Mouse (Mus musculus) embryo, embryonic 11 days (tissue): ENCODE data around the gene Ipo7.
"Not testable (repeated sequence)": the region's sequence is repeated elsewhere in the genome, so short reads cannot be mapped to it uniquely, and the experiment has no call there.

ENCODE experiments used
- DNase-seq: peaks from one replicate; pipeline ENCODE4 v3.0.0-alpha.2; 2015

The Ipo7 gene

DNA sequence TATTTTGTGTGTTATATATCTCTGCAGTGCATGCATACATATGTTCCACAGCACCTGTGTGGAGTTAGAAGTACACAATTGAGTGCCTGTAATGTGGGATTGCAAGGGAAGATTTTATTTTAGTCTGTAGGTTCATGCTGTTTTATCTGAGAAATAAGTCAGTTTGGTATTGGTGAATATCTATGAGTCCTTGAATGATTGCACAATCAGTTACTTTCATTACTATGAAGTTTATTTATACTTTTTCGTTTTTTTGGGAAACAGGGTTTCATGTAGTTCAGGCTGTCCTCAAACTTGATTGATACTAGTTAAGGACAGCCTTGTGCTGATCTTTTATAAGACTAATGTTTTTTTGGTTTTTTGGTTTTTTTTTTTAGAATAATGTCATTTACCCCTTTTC lies 5.5 kb downstream of the Ipo7 start:
- no peak for DNase-seq

DNA sequence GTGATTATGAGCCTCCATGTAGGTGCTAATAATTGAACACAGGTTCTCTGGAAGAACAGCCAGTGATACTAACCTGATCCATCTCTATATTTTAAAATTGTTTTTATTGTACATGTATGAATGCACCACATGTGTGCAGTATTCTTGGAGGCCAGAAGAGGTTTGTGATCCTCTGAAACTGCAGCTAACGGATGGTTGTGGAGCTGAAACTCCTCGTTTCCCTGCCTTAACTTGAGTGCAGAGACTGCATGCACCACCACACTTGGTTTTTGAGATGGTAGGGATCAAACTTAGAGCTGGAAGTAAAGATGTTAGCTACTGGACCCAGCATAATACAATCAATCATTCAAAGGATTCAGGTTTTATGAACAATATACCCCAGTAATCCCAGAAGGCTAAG lies 8.5 kb downstream of the Ipo7 start:
- no peak for DNase-seq

DNA sequence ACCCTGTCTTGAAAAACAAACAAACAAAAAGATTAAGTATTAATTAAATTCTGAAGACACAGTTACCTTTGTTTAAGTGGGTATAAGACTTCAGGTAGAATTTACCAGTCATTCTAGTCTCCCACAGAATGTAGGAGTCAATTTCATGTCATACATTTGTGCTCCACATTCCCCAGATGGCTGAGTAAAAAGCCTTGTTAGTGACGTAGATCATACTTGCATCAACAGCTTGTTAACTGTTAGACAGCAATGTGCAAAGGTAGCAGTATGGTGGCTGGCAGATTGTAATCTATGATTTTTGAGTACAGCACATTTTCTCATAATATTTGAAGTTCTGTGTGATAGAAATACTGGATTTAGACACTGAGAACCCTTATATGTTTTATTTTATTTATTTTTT lies 10.8 kb downstream of the Ipo7 start:
- no peak for DNase-seq

DNA sequence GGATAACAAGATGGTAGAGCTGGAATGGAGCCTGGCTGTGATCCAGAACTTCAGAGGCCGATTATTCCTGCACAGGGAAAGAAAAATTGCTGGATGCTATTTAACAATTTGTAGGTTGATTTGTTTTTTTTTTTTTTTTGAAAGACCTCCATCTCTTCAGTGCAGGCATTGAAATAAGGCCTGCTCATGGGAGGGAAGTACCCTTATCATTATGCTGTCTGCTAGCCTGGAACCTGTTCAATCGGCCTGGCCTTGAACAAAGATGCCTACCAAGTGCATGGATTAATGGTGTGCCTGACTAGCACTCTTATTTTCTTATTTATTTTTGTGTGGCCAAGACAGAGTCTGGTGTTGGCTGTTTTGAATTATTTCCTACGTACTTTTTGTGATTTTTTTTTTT lies 12.3 kb downstream of the Ipo7 start:
- no peak for DNase-seq

DNA sequence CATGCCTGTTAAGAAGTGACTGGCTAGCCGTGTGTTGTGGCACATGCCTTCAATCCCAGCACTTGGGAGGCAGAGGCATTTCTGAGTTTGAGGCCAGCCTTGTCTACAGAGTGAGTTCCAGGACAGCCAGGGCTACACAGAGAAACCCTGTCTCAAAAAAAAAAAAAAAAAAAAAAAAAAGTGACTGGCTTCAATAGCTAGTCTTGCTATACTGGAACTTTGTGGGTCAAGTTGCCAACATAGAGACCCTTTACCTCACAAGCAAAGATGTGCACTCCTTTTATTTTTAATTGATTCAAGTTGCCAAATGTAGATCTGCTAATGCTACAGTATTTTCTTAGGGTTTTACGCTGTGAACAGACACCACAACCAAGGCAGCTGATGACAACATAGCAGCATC lies 39.6 kb downstream of the Ipo7 start:
- not testable (repeated sequence) for DNase-seq

DNA sequence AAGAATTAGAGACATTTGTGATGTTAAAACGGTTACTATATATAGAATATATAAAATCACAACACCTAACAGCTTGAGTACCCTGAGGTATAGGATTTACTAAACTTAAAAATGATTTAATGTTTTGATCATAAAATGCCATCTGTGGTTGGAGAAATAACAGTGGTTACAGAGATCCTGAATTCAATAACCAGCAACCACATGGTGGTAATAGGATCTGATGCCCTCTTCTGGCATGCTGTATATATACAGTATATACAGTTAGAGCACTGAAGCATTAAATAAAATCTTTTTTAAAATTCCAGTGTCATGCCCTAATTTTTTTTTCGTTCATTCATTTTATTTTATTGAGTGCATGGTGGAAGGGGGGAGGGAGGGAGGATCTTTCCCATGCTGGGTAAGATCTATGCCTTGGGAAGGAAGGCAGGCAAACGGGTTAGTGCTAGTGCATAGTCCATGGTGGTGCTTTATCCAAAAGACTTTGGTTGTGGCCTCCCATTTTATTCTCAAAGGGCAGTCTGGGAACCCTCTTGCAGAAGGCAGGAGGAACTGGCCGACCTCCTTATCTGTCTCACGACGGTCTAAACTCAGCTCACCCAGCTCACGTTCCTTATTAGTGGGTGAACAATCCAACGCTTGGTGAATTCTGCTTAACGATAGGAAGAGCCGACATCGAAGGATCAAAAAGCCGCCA lies 41.2 kb downstream of the Ipo7 start:
- peak; percentile 21 for DNase-seq

DNA sequence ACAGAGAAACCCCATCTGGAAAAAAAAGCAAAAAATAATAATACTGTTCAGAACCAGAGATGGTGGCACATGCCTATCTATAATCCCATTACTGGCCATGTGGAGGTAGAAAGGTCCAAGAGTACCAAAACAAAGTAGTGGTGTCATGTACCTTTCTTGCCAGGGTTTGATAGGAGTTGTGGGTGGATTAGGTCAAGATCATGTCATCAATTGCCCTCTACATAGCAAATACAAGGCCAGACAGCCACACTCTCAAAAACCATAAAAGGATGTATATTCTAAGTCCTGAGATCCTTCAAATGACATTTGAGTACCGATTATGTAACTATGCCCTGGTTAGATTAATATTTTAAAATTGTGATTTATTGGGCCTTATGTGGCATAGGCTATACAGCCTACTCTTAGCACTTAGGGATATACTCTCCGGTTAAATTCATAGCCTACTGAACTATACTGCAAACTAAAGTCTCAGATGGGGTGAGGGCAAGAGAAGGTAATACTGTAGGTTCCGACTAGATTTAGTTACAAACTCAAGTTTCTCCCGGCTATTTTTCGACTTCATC lies 42.1 kb downstream of the Ipo7 start:
- no peak for DNase-seq

DNA sequence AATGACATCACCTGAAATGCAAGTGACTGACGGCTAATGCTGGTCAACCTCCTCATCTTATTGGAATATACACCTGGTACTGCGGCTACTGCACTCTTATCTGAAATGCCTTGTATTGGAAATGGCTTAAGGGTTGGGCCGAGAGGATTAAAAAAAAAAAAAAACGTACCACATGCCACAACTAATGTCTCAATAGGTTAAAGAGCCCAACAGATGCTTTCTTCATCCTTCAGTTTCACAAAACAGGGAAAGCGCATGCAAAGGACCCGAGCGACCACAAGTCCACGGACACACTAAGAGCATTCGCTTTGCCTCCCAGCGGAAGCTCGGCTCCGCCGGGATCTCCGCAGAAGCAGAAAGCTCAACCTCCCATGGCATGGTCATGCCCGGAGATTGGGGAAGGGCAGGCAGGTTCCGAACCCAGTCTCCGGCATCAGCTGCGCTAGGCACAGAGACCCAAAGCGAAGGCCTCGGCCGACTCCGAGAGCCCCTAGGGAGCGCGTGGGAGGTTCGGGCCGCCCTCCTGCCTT lies 42.7 kb downstream of the Ipo7 start:
- no peak for DNase-seq

DNA sequence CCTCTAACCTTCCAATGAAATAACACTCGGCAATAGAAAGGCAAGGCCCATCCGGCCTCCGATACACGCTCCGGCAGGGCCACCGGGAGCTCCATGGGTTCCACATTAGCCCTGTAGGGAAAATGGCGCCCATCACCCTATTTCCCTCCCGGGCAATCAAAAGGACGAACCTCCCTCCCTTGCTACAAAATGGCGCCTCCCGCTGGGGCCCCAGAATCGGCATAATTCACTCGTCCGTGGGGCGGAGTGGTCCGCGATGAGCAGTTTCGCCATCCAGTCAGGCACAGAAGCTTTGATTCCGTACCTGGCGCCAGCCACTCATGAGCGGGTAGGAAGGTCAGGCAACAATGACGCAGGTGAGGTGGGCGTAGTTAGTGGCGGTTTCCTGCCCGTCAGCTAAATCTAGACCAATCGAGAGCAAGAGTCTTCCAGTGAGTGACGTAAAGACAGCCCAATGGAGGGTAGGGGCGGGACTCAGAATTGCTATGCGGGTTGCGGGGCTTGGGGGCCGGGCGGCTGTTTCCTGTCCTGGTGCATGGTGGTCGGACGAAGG lies 43.2 kb downstream of the Ipo7 start, which contains the start of gene Zfp143:
Gene Zfp143 (plus strand): TSS at position 19 of the 553 bp plus-strand sequence.
- peak; percentile 99 for DNase-seq

DNA sequence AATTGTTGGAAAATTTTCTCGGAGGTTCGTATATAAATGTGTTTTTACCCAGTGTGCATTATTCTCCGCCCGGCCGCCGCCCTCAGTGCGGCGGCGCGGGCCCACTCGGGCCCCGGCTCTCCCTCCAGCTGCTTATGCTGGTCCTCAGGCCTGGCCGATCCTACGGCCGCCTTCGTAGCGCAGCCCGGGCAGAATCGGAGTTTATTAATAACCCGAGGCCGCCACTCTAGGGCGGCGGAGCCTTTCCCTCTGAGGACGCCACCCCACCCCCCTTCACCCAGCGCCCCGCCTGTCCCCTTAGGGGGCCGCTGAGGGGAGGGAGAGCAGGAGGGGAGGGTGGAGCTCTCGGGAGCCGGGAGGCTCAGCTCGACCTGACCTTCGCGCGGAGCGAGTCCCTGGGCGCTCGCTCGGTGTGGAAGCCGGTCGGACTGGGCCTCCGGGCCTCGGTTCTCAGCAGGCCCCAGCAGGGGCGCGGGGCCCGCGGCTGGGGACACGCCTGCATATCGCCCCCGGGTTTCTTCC lies 43.7 kb downstream of the Ipo7 start:
- DNase-seq: peak; percentile 92

DNA sequence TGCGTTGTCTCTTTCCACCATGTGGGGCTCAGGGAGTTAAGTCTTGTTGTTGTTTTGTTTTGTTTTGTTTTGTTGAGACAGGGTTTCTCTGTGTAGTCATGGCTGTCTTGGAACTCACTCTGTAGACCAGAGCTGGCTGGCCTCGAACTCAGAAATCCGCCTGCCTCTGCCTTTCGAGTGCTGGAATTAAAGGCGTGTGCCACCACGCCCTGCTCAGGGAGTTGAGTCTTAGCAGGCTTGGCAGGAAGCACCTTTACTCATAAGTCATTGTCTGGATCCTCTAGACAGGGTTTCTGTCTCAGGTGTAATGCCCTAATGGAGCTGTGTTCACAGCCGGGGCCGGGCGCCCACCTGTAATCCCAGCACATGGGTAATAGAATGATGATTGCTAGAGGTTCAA lies 45.7 kb downstream of the Ipo7 start:
- no peak for DNase-seq

DNA sequence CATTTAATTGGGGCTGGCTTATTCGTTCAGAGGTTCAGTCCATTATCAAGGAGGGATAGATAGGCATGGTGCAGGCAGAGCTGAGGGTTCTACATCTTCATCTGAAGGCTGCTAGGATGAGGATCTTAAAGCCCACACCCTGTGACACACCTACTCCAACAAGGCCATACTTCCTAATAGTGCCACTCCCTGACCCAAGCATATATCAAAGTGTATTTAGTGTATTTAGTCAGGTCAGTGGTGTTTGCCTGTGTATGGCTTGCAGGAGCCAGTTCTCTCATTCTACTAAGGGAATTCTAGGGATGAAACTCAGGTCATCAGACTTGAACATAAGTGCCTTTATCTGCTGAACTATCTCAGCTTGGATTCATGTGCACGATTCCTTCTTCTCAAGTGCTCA lies 51.0 kb downstream of the Ipo7 start:
- no peak for DNase-seq

DNA sequence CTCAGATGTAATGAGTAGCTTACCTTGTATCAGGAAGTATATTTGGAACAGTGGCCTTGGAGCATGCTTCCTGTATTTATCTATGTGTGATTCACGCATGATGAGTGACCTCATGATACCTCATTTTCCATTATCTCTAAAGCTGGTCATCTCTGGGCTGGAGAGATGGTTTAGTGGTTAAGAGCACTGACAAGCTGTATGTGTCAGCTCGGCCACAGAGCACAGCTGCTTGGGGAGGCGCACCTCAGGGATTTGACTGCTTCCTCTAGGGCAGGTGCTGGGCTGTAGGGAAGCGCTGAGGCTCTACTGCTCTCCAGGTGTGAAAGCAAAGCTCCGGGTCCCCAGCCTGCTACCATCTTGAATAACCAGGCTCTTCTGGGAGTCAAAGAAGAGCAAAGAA lies 60.1 kb downstream of the Ipo7 start:
- no peak for DNase-seq

DNA sequence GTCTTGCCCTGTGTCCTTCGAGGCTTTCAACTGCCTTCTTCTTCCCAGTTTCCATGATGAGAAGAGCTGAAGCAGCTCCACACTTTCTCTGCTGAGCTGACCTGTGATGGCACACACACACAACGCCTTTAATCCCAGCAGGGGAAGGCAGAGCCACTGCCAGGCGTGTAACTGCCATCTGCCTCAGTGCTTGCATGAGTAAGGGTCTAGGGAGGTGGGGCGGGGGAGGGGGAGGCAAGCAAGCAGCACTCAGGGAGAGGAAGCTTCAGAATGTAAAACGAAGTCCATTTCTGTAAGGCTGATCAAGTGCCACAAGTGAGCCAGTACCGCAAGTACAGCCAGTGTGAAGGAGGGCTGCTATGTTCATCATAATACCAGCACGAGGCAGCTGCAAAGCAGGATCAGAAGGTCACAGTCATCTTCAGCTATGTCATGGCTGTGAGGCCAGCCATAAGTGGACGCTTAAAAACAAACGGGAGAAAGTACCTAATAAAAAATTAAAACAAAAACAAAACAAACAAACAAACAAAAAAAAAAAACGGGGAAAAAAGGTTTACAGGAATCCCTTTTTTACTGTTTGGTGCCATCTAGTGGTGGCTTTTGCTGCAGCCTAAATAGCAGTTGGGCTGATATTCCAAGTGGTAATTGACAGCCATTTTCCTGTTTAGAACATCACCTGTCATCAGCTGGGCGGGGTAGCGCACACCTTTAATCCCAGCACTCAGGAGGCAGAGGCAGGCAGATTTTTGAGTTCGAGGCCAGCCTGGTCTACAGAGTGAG lies 65.5 kb downstream of the Ipo7 start:
- DNase-seq: peak; percentile 78

DNA sequence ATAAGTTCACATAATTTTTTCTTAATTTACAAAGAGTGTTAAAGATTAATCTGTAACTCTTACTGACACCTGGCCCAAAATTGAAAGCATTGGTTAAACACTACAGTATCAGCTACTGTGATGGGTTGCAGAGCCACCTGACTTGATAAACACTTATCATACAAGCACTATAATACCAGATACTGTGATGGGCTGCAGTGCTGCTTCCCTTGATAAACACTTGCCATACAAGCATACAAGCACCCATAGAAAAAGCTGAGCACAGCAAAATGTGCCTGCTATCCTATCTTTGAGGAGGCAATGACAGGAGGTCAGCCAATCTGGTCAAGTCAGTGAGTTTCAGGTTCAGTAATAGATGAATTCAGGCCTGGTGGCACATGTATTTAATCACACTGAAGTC lies 67.1 kb downstream of the Ipo7 start:
- no peak for DNase-seq

DNA sequence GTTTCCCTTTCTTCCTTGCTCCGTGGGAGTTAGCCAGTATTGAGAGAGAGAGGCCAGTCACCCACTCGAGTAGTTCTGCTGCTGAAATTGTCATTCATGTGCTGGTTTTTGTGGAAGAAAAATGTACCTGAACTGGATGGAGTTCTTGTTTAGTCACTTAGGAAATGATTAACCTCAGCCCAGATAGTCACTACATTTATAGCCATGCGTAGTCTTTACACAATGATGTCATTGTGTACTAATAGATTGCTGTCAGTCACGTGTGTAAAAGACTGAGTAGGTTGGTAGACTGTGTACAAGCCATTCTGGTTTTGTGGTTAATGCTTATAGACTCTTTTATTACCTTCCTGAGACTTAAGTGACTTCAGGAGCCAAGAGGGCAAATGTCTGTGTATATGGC lies 69.8 kb downstream of the Ipo7 start:
- DNase-seq: no peak

DNA sequence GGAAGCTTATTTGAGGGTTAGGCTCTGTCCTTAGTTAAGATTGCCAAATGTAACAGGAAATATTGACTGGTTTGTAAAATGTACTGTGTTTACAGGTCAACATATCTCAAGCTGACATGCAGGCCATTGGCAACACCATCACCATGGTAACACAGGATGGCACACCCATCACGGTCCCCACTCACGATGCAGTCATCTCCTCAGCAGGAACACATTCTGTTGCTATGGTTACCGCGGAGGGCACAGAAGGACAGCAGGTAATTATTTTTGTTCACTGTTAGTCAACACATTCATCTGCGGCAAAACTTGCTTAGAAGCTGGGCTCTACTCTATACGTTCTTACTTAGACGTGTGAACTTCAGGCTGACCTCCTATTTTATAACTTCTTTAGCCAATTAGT lies 73.6 kb downstream of the Ipo7 start:
- peak; percentile 4 for DNase-seq

DNA sequence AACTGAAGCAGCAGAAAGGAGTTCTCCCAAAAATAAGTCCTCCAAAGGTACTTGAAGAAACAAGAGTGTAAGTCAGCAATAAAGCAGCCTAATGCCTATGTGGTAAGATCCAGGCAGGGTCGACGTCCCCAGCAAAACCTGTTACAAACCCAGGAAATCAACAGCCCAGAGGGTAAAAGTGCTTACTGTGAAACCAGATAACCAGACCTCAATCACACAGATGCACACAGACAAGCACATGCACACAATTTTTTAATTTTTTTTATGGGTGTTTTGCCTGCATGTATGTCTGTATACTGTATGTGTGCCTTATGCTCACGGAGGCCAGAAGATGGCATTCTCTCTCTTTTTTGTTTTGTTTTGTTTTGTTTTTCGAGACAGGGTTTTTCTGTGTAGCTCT lies 78.3 kb downstream of the Ipo7 start:
- no peak for DNase-seq

DNA sequence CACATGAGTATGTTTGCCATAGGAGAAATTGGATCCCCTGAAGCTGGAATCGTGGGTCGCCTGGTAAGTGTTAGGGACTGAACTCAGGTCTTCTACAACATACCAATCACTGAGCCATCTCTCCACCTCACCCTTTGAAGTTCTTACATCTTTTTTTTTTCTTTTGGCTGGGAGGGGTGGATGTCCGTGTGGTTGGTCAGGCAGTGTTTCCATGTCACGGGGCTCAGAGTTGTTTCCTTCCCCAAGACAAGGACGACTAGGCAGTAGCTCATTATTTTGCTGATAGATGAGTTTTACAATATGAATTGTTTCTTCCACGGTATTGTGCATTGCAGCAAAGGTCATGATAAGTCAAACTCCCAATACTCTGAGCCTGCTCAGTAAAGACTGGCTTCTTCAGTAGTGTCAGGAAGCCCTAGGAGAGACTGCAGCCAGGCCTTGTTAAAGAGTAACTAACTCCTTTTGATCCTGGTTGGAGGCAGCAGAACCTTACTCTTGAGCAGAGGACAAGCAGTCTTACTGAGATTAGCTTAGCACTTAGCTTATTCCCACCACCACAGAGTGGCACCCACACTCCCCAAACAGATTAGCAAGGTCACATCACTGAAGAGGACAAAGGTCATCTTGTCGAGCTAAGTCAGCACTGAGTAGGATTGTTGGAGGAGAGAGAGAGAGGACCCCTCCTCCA lies 79.2 kb downstream of the Ipo7 start:
- no peak for DNase-seq

DNA sequence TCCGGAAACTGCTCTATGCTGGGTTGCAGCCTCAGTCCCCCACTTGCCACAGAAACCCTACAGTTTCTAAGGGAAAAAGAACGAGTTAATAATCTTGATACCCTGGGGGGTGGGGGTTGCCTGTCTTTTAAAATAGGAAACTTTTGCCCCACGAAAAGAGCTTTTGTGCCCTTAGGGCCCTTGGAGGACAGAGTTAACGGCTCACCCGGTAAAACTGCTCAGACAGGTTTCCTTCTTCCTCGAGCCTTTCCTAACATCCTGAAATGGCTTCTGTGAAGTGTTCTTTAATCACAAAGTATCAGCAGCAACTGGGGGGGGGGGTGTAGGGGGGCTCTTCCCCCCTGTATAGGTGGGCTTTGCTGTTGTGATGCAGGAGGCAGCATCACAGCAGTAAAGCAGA lies 82.8 kb downstream of the Ipo7 start:
- peak; percentile 18 for DNase-seq

DNA sequence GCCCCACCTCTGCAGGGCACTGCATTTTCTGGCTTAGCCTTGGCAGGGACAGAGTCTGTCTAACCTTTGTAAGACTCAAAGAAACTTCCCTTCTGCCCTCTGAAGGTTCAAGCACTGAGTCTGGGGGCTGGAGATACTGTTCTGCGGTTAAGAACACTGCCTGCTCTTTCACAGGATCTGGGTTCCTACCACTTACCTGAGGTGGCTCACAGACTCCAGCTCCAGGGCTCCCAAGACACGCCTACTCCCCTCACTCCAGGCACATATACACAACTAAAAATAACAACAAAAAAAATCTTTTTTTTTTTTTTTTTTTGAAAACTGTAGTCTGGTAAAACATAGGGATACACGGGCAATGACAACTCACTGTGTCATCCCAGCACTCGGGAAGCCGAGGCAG lies 83.2 kb downstream of the Ipo7 start:
- no peak for DNase-seq

DNA sequence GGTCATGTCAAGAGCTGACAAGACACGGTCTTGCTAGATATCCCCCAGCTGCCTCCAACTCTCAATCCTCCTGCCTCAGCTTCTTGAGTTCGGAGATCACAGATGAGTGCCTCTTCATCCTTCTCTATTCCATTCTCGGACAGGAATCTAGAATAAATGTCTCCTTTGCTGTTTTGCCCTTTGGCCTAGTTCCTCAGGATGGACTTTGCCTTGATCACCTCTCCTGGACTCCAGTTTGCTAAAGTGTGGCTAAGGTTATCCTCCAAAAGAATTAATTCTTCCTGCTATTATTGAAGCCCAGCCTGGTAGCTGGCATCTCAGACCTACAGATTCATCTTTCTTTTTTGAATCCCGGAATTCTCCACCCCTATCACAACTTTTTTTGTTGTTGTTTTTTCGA lies 87.0 kb downstream of the Ipo7 start:
- no peak for DNase-seq
